Mouse (Mus musculus) urinary bladder, adult 18-20 months (tissue): ENCODE measurements at regions not wholly inside any gene's neighbourhood (a gene's known extent, or its start where the extent isn't known, plus 50 kb on each side); places are given as distances from the start of the nearest gene placed in this dataset.

ENCODE experiments used
- DNase-seq, 2 experiments: peaks; one replicate each; pipeline ENCODE4 v3.0.0; 2022; ENCODE audit warnings: low spot score in 2 of 2, mixed read lengths in 2 of 2

DNA sequence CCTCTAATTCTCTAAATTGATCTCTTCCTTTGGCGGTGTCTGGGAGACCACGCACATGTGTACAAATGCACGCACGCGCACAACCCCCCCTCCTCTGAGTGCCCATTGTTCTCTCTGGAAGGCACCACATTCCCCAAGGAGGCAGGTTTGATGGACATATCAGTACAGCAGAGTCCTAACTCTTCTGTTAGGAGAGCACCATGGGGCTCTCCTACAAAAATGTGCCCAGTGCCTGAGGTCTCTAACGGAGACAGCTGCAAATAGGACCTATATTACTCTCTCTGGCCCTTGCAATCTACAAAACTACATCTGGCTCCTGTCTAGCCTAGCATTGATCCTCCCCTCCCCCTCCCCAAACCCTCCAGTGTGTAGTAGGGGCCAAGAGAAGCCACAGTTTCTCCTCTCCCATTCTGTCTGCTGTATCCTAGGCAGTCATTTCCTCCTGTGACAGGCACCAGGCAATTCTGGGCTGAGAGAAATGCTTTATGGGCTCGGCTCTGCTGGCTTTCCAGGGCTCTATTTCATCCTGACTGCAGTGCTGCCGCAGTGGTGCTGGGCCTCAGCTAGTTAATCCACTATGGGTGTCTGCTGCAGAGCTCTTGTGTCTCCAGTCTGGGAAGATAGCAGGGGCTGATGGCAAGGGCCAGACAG, 340.6 kb downstream of the Rps24 start:
- DNase-seq = no peak

DNA sequence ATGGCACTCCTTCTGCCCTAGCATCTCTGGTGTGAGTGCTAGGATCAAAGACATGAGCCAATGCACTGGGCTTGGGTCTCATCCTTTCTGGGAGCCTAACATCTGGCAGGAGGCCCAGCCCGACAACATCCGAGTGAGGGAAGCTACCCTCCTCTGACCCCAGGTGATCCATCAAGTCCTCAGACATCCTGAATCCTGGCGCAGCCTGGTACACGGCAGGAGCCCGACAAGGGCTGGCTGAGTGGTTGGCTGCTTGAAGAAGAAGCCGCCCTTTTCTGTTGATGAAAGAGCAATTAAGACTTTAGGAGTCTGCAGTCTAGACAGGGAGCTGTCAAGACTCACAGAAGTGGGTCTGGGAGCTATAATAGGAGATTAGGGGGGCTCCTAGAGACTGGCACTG, 342.1 kb downstream of the Rps24 start:
- no peak for DNase-seq

DNA sequence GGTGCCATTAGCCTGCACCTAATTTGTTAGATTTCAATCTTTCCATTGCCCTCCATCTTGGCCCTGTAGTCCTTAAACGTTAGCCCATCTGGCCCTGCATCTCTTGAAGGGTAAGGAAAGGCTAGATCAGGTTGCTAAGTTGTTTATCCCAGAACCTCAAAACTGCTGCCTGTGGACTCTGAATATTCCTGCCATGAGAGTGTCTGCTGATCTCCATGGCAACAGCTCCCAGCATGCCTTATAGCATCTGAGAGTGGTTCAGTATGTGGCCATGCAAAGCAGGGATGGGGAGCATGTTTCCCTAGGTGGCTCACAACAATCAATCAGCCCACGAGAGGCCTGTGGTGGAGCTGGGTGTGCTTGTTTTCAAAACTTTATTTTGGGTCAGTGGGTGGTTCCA, 346.3 kb downstream of the Rps24 start:
- DNase-seq = no peak

DNA sequence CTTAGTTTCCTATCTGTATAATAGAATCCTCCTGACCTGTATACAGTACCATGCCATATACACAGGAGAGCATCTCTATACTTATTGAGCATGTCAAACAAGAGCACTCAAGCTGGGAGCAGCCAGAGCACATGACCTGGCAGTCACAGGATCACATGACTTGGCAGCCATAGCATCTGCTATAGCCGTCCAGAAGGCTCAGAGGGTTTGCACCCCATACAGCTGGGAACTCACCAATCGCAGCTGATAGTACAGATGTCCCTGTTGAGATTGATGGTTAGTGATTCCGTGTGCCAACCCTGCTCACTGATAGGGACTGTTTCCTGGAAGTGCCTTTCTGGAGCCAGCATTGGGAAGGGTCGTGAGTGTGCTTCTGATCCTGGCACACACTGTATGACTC, 351.3 kb downstream of the Rps24 start:
- DNase-seq = no peak

DNA sequence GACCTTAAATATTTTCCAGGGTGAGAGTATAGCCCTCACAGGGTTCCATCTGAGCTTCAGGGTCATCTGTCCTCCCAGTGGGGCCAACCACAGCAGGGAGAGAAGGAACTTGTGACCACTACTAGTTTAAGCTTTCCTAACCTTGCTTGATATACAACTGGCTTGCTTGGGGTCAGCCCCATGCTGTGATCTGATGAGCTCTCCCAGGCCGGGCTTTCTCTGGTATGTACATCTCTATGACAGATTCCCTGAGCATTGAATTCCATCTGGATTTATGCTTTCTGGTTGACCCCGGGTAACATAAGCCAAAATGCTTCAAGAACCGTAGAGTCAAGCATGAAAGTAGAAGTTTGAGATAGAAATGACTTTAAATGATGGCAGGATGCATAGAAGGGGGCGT, 352.1 kb downstream of the Rps24 start:
- DNase-seq = no peak

DNA sequence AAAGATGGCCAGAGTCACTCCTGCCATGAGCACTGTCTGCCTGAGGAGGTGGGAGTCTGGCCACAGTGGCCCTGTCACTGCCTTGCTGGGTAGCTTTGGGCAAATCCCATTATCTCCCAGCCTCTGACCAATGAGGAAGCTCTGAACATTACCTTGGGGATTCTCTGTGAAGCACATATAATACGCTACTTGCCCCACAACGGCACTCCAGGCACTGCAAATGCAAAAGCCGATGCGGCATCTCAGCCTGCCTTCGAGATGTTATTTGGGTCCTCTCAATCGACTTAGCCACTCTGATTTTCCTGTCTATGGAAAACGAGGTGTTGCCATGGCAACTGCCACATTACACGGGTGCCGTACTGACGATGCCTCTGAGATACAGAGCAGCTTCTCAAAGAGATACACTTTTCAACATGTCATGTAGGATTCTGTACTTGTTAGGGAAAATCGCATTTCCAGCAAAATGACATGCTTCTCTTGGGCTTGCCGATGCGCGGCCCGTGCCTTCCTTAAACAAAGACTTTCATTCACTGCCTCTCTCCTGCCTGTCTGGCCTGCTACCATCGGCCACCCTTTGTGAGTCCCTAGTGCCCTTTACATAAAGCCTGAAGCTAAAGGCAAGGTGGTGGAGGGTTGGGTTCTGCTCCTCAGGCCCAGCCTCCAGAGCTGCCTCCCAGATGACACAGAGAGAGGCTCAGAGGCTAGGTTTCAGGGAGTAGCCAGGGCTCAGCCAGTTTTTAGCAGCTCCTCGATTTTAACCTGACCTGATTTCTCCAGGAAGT, 355.0 kb downstream of the Rps24 start:
- DNase-seq = no peak

DNA sequence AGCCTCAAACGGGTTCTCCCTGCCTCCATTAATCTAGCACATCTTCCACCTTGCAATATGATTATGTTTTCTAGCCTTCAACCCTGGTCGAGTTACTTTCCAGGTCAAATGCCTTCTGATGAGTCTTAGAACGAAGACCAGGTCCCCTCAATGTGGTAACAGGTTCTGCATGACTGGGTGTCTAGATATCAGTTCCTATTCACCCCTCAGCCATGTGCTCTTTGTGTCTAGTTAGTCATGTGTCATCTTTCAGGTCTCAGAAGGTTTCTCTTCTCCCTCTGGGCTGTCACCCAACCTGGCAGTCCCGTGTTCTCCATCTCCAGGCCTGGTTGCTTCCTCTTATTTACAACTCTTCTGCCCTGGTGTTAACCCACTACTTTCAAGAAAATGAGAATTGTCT, 356.7 kb downstream of the Rps24 start:
- no peak for DNase-seq

DNA sequence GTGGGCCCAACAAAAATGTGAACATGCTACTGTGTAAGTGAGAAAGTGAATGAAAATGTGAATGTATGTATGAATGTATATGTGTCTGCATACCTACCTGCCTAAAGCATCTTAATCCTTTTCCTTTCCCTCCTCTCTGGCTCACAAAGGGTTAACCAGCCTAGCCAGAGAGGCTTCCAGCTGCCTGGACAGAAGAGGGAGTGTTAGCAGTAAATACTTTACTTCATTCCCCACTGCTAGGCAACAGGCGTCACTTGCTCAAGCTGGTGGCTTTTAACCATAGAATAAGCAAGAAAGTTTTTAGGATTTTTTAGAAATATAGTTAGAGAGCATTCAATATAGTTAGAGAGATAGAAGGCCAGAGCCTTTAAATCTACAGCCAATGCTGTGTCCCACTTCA, 363.6 kb downstream of the Rps24 start:
- no peak for DNase-seq

DNA sequence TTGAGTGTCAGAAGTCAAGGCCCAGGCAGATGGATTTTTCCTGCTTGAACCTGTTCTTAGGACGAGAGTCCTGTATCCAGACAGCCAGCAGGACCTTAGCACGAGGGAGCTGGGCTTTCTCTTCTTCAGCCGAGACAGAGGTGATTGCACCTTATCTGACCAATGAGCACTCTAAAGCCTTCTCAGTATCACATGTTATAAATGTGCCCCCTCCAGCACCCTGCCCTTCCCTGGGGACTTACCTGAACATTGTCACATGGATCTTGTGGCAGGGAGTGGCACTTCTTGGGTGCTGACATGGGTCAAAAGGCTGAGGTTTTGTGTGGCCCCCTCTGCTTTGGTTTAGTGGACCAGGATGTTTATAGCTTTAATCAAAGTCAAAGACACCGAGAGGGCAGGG, 367.5 kb downstream of the Rps24 start:
- DNase-seq = no peak

DNA sequence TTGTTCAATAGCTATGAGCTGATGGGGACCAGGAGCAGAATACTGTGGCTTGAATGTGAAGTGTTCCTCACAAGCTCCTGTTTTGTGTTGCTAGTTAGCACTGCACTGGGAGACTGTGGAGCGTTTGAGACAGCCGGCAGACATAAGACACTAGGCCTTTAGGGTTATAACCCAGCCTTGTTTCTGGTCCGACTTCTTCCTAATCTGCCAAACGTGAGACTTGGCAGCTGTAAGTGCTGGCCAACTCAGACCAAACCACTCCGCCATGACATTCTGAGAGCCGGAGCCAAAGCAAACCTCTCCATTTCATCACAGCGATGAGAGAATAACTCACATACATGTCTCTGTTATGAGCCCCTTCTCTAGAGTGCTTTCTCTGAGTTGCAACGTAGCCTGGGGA, 375.2 kb downstream of the Rps24 start:
- no peak for DNase-seq

DNA sequence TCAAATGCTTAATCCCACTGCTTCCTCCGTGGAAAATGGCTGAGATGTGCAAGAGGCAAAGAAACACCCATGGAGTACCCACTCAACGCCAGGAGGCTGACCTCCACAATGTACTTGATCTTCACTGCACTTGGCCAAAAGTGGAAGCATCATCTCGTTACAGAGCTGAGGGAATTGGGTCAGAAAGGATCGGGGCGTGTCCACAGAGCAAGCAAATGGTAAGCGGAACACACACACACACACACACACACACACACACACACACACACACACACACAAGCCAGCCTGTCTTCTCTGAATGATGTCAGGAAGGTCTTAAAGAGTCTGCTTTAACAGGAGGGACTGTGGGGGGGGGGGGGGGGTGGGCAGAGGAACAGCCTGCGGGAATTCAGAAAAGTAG, 375.7 kb downstream of the Rps24 start:
- DNase-seq = no peak

DNA sequence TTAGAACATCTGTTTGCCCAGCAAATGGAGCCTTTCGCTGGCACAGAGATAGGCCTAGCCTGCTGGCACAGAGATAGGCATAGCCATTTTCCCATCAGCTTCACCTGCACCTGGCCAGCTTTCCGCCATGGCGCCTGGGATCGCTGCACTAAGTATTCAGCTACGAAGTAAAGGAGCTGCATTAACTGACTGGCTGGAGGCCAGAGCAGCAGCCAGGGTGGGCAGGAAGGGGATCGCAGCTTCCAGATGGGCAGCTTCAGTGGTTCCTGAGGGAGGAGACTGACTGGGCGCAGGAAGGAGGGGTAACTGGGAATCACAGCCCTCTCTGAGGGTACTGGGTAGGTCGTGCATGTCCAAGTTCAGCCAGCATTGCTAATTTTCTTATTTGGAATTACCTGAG, 376.2 kb downstream of the Rps24 start:
- no peak for DNase-seq

DNA sequence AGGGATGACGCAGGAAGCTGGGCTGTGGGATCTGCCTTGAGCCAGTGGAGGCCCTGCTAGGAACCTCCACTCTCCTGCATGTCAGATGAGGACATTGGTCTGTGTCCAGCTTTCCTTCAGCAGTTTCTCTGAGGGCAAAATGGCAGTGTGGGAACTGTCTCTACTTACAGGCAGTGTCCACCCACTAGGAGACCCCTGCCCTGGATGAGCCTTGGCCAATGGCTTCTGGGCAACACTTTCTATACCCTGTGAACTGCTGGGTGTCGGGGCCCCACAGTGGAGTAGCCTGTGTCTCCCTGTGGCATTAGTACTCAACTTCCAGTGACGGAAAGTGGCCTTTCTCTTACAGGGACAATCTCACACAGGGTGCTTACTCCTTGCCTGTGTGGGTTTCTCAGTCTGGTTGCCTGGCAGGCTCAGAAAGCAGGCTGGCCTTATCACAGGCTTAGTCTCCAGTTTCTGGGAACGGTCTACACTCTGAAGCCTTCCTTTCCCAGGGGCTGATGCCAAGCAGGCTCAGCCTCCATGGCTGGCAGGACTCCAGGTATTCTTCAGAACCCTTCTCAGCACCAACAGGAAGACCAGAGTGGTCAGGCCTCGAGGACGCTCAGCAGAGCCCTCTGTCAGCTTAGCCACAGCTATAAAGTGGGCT, 378.8 kb downstream of the Rps24 start:
- no peak for DNase-seq

DNA sequence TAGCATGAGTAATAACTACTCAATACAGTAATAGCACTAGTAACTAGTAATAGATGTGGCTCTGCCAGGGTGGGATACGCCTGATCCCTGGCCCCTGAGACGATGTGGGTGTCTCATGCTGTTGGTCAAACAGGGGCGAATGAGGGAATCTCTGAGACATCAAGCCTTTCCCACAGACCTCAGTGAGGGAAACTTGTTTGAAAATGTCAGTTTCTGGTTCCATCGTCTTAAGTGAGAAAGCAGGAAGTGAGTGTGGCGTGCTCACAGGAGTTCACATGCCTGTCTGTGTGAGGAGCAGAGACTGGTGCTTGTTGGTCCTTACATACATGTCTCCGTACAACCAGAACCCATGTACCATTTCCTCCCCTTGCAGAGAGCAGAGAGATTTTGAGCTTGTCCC, 380.9 kb downstream of the Rps24 start:
- DNase-seq = no peak

DNA sequence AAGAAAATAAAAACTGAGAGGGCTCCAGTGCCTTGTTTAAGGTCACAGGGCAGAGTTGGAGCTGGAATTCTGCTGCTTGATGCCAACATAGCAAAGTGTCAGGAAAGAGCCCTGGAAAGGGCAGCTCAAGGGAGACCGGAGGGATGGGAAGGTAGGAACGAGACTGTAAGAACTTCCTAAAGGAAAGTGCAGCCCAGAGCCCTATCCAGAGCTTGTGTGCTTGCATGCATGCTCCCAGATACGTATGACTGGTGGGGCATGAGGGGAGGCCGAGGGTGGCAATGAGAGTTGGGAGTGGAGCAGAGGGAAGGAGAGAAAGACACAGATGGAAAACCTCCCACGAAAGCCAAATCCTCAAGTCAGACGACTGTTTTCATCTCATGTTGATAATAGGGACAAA, 381.8 kb downstream of the Rps24 start:
- no peak for DNase-seq

DNA sequence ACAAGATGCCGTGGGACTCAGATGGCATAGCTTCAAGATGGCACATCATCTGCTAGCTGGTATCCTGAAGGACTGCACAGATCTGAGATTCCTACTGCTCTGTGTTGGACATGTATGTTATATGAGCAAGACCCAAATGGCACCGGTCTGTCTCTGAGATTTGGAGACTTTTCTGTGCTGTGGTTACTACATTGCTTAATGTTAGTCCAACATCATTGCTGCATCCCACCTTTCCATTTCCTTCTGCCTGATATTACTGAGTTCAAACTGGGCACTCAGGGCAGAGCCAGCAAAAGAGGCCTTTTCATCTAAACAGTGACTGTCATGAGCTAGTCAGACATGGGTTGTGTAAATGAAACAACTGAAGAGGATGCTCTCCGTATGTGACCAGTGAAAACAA, 383.3 kb downstream of the Rps24 start:
- DNase-seq = no peak

DNA sequence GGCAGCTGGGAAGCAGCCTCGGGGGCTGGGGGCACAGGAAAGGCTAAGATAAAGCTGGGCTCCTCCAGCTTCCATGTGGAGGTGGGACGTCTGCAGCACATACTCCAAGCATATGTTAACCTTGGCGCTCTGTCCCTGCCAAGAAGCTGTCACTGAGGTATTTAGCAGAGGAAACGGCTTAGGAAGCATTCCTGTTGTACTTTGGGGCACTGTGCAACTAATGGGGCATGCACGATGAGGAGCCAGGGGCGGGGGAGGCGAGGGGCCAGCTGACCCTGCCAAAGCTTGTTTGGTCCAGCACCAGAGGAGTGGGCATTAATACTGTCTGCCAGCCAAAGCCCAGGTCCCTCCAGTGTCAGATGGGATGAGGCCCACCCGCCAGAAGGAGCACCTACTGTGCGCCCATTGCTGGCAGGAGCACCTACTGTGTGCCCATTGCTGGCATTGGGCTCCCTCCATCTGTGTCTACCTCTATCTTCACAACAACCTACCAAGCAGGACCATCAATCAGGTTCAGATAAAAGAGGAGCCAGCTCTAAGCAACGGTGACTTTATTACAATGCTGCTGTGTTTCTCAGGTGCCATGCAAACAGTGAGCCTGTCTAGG, 384.6 kb downstream of the Rps24 start:
- DNase-seq = no peak

DNA sequence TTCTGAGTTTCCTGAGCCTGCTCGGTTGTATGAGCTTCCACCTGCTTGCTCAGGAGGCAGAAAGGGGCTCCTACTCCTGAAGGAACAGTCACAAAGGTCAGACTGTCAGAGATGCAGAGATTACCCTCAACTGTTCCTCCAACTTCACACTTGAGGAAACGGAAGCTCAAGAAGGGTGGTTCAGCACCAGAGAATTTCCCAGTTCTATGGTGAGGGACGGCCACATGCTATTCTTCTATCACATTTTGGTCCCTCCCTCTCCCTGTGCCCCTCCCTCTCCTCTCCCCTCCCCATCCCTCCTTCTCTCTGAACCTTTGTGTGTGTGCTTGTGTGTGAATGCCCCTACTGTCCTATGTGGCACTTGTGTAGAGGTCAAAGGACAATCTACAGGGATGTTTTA, 386.0 kb downstream of the Rps24 start:
- DNase-seq = no peak

DNA sequence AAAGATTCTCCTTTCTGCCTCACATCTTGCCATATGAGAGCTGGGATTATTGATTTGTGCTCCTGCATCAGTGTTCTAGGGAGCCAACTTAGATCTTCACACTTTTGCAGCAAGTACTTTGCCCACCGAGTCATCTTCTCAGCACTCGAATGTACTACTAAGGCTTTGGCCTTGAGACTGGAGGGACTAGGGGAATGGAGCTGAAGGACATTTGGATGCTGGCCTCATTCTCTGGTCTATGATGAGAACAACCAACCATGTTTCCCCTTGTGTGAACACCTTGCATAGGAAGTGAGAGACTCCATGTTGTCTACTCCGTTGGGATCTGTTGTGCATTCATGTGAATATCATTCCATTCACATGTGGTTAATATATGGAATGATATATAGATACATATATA, 386.5 kb downstream of the Rps24 start:
- no peak for DNase-seq

DNA sequence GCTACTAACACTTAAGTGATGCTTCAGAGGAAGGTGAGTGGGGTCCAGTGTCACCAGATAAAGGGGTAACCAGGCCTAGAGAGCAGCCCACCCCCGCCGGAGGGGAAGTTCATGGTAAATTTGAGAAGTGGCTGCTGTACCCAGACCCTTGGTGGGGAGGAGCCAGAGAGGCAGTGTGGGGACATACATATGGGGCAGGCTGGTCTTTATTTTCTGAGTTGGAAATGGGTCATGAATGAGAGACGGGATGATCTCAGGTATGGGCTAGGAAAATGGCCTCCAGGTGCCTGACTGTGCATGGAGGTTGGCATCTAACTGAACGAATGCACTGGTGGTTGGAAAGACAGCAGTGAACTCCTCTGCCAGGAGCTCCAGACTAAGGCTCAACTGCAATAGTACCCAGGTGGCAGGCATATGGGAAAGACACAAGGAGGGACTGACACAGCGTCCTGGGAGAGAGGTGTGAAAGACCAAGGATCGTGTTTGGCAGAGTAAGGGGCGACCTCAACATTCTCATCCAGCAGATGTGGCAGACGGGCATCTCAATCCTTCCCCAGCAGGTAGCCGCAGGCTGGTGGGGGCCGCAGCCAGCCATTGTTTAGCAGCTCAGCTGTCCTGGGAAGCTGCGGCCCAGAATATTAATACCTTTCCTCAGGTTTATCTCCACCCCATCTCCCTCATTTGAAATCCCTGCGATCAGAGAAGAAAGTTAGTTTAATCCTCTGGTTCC, 387.7 kb downstream of the Rps24 start:
- DNase-seq = no peak

DNA sequence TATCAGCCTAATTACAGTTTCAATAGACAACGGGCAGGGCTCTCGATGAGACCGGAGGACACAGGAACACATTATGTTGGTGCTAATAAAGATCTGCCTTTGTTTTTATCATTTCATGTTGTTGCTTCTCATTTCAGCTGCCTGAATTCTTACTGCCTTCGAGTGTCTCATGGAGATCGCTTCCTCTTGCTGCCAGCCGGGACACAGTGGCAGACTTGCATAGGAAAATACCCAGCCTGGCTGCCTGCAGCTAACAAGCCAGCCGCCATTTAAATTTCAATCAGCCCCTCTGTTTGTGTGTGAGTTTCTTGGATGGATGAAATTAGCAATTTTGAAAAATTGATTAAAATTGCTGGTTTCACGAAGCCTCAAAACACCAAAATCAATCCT, 388.2 kb downstream of the Rps24 start:
- no peak for DNase-seq

DNA sequence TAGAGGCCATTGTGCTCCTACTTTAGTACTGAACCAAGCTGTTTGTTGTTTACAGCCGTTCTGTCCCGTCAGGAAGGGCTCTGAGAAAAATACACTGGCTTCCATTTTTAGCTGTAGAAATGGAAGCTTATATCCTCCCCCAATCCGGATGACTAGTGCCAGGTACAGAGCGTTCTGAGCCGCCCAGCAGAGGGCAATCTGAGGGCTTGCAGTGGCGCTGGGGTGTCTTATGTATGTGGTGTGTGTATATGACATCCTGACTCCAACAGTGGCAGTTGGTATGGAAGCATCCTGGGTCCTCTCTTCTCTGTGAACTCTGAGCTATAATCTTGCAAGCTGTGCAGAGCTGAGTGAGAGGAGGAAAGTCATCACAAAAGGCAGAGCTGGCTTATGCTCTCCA, 389.0 kb downstream of the Rps24 start:
- no peak for DNase-seq
